Mouse (Mus musculus) CH12.LX (cell line): ENCODE data around the gene Cdh4. TPM values are rescaled to one million over a fixed set of nuclear protein-coding genes. Genes with fewer than 3 reads are reported as not detected.

ENCODE experiments used
- DNase-seq: peaks from one replicate; pipeline ENCODE4 v3.0.0-alpha.2; 2013; ENCODE audit errors: extremely low read depth
- H3K27ac ChIP-seq: 2 replicates; pipeline ENCODE4 v1.5.1; 2012; ENCODE audit warnings: low read depth, mild to moderate bottlenecking, control low read depth, moderate library complexity; ENCODE audit not compliant: insufficient read depth
- H3K27me3 ChIP-seq: replicated peaks from 2 replicates; pipeline ENCODE3; 2012; ENCODE audit warnings: inconsistent platforms
- H3K36me3 ChIP-seq, 2 experiments: replicated peaks in 1 of 2; 2 replicates each; pipeline versions ENCODE3 to v1.6.1; 2012; ENCODE audit warnings: inconsistent platforms in 1 of 2, low read length in 1 of 2, mild to moderate bottlenecking in 1 of 2, mixed read lengths in 1 of 2, moderate library complexity in 1 of 2; ENCODE audit not compliant: control insufficient read depth in 1 of 2, insufficient read depth in 1 of 2
- H3K4me1 ChIP-seq, 2 experiments: 2 replicates each; pipeline ENCODE4 v1.6.1; 2012; ENCODE audit warnings: inconsistent platforms in 1 of 2, moderate library complexity in 1 of 2; ENCODE audit not compliant: insufficient read depth in 2 of 2, control insufficient read depth in 1 of 2
- H3K4me2 ChIP-seq: 2 replicates; pipeline ENCODE4 v1.6.1; 2012; ENCODE audit warnings: low read depth, mild to moderate bottlenecking, control low read depth; ENCODE audit not compliant: poor library complexity, insufficient read depth, severe bottlenecking
- H3K4me3 ChIP-seq, 3 experiments: fragments of 150-350 bp in 1 of 3; sonication (generic) in 1 of 3; replicated peaks in 1 of 3; 2 replicates each; pipeline versions ENCODE3 to v1.5.1; 2011 to 2012; ENCODE audit warnings: low read depth in 2 of 3, low read length in 2 of 3, mild to moderate bottlenecking in 2 of 3, moderate library complexity in 2 of 3, control low read depth in 1 of 3, improper control_type of control experiment in 1 of 3, inconsistent platforms in 1 of 3, mixed read lengths in 1 of 3; ENCODE audit not compliant: poor library complexity in 1 of 3
- H3K79me2 ChIP-seq: replicated peaks from 2 replicates; pipeline ENCODE4 v1.6.1; 2012; ENCODE audit warnings: mild to moderate bottlenecking, moderate library complexity; ENCODE audit not compliant: control insufficient read depth, poor library complexity, insufficient read depth, severe bottlenecking; ENCODE audit errors: extremely low read depth
- H3K9ac ChIP-seq: 2 replicates; pipeline ENCODE4 v1.6.1; 2012; ENCODE audit warnings: low read depth, mild to moderate bottlenecking, control low read depth, moderate library complexity; ENCODE audit not compliant: insufficient read depth
- H3K9me3 ChIP-seq: replicated peaks from 2 replicates; pipeline ENCODE3; 2012; ENCODE audit warnings: low read length, inconsistent platforms, mixed read lengths
- BHLHE40 ChIP-seq: IDR thresholded peaks from 2 replicates; pipeline ENCODE4 v1.6.1; 2011; ENCODE audit warnings: mild to moderate bottlenecking, low read depth, low read length, improper control_type of control experiment
- CHD2 ChIP-seq: IDR thresholded peaks from 2 replicates; pipeline ENCODE4 v1.6.1; 2011; ENCODE audit warnings: low read length, improper control_type of control experiment
- CTCF ChIP-seq, 2 experiments: IDR thresholded peaks in 1 of 2; conservative IDR thresholded peaks in 1 of 2; 2 replicates each; pipeline ENCODE4 v1.5.1; 2011 to 2012; ENCODE audit warnings: low read depth in 2 of 2, low read length in 2 of 2, improper control_type of control experiment in 1 of 2, inconsistent platforms in 1 of 2, mild to moderate bottlenecking in 1 of 2, moderate library complexity in 1 of 2
- E2F4 ChIP-seq: IDR thresholded peaks from 2 replicates; pipeline ENCODE4 v1.6.1; 2011; ENCODE audit warnings: low read depth, low read length, improper control_type of control experiment; ENCODE audit not compliant: insufficient replicate concordance
- JUND ChIP-seq: conservative IDR thresholded peaks from 2 replicates; pipeline ENCODE4 v1.6.1; 2011; ENCODE audit warnings: low read depth, low read length, improper control_type of control experiment
- KAT2A ChIP-seq: IDR thresholded peaks from 2 replicates; pipeline ENCODE4 v1.6.1; 2012; ENCODE audit warnings: low read length, improper control_type of control experiment, inconsistent platforms; ENCODE audit not compliant: insufficient replicate concordance
- MAFK ChIP-seq: IDR thresholded peaks from 2 replicates; pipeline ENCODE4 v1.6.1; 2011; ENCODE audit warnings: low read length, improper control_type of control experiment; ENCODE audit not compliant: insufficient replicate concordance
- MAX ChIP-seq: IDR thresholded peaks from 2 replicates; pipeline ENCODE4 v1.6.1; 2011; ENCODE audit warnings: low read length, improper control_type of control experiment
- MAZ ChIP-seq: IDR thresholded peaks from 2 replicates; pipeline ENCODE4 v1.6.1; 2012; ENCODE audit warnings: low read depth, mild to moderate bottlenecking, inconsistent platforms, low read length, improper control_type of control experiment, moderate library complexity
- MEF2A ChIP-seq: IDR thresholded peaks from 2 replicates; pipeline ENCODE4 v1.6.1; 2014; ENCODE audit warnings: low read depth, mild to moderate bottlenecking, inconsistent platforms, low read length, improper control_type of control experiment, borderline replicate concordance
- MXI1 ChIP-seq: IDR thresholded peaks from 2 replicates; pipeline ENCODE4 v1.6.1; 2011; ENCODE audit warnings: mild to moderate bottlenecking, low read depth, low read length, improper control_type of control experiment
- NELFE ChIP-seq: IDR thresholded peaks from 2 replicates; pipeline ENCODE4 v1.6.1; 2011; ENCODE audit warnings: low read depth, low read length, improper control_type of control experiment
- NRF1 ChIP-seq: IDR thresholded peaks from 2 replicates; pipeline ENCODE4 v1.6.1; 2014; ENCODE audit warnings: low read depth, mild to moderate bottlenecking, inconsistent platforms, low read length, improper control_type of control experiment, moderate library complexity
- PAX5 ChIP-seq: IDR thresholded peaks from 2 replicates; pipeline ENCODE4 v1.6.1; 2012; ENCODE audit warnings: low read length, inconsistent platforms, mixed read lengths
- POLR2A ChIP-seq: IDR thresholded peaks from 2 replicates; pipeline ENCODE4 v1.6.1; 2011; ENCODE audit warnings: low read depth, mild to moderate bottlenecking, improper control_type of control experiment, low read length
- SIN3A ChIP-seq: IDR thresholded peaks from 2 replicates; pipeline ENCODE4 v1.6.1; 2012; ENCODE audit warnings: low read length, improper control_type of control experiment, inconsistent platforms
- SMC3 ChIP-seq: IDR thresholded peaks from 2 replicates; pipeline ENCODE4 v1.6.1; 2011; ENCODE audit warnings: low read depth, low read length, improper control_type of control experiment
- TCF12 ChIP-seq: IDR thresholded peaks from 2 replicates; pipeline ENCODE4 v1.6.1; 2014; ENCODE audit warnings: low read depth, mild to moderate bottlenecking, inconsistent platforms, low read length, improper control_type of control experiment
- UBTF ChIP-seq: IDR thresholded peaks from 2 replicates; pipeline ENCODE4 v1.6.1; 2012; ENCODE audit warnings: low read depth, mild to moderate bottlenecking, inconsistent platforms, low read length, improper control_type of control experiment, moderate library complexity
- USF2 ChIP-seq: conservative IDR thresholded peaks from 2 replicates; pipeline ENCODE4 v1.6.1; 2011; ENCODE audit warnings: low read depth, low read length, improper control_type of control experiment
- ZC3H11A ChIP-seq: IDR thresholded peaks from 2 replicates; pipeline ENCODE4 v1.6.1; 2012; ENCODE audit warnings: low read depth, mild to moderate bottlenecking, inconsistent platforms, low read length, improper control_type of control experiment
- ZMIZ1 ChIP-seq: IDR thresholded peaks from 2 replicates; pipeline ENCODE4 v1.6.1; 2012; ENCODE audit warnings: low read depth, mild to moderate bottlenecking, inconsistent platforms, low read length, improper control_type of control experiment
- dilution Hi-C: fragments of 300-500 bp; cut with MboI; formaldehyde crosslinking; loops from 2 replicates; pipeline ENCODE4 v1.14.3; 2020; ENCODE audit warnings: low sequenced_read_pairs; ENCODE audit not compliant: extremely low pct_unique_long_range_greater_than_20kb, extremely low pct_ligation_motif_present
- in situ Hi-C: fragments of 300-500 bp; cut with MboI; formaldehyde crosslinking; loops from 3 replicates; pipeline ENCODE4 v1.14.3; 2019; ENCODE audit warnings: low sequenced_read_pairs, low pct_ligation_motif_present, low pct_unique_long_range_greater_than_20kb, mixed read lengths
- polyA plus RNA-seq: library from polyadenylated mRNA; unstranded; fragments of >175 nt; gene quantifications from 2 replicates; pipeline ENCODE4 v1.2.1, GENCODE M21; 2012; ENCODE audit warnings: low read depth; ENCODE audit not compliant: insufficient read length
- total RNA-seq, 2 experiments: library from RNA; depleted of rRNA; stranded (reverse); fragments of 300-350 nt in 1 of 2; fragments of >200 nt in 1 of 2; gene quantifications; 2 replicates each; pipeline ENCODE4 v1.2.3; 2012 to 2014

The Cdh4 gene
- total and polyA plus RNA-seq, 3 experiments = not detected

- no peak overlapping the region for H3K4me3 ChIP-seq
- in situ Hi-C loops = no loop called here
- H3K27ac ChIP-seq = no peak overlapping the region
- H3K4me2 ChIP-seq = no peak overlapping the region
- no peak for DNase-seq
- TF ChIP-seq NRF1 = no peak
- TF ChIP-seq, all 38 proteins: peak for 0
- H3K36me3 ChIP-seq = no peaks in the 10 kb centered on the region
- H3K9me3 ChIP-seq = peaks cover 76% of the 10 kb centered on the region
- dilution Hi-C loops = no loop called here
- H3K4me1 ChIP-seq = no peaks in the 10 kb centered on the region
- H3K79me2 ChIP-seq = no peaks in the 10 kb centered on the region
- H3K27me3 ChIP-seq = no peaks in the 10 kb centered on the region
- H3K9ac ChIP-seq = no peak overlapping the region
Measured at GRCm38 (mm10) chr2:179459606-179460005, 17.4 kb downstream of the Cdh4 start.

DNA sequence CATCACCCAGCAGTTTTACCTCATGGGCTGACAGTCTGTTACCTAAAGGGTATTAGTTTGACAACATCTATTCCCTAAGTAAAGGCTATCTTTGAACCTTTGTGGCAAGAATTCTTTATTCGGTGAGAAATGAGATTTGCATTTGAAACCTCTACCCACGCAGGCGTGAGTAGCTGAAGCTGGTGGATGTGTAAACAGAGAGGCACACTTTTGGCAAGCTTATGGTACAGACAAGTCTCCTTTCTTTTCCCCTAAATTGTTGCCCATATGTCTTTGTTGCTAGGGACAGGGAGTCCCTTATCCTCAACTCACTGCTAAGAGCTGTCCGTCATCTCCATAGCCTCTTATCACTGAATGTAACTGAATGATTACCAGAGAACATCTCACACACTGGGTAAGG lies 21.3 kb downstream of the Cdh4 start:
- no peak overlapping the region for H3K4me3 ChIP-seq

GRCm38 (mm10) chr2:179467839-179468445 lies 25.7 kb downstream of the Cdh4 start:
- Histone ChIP-seq H3K4me1 (no peaks in the 10 kb centered on the region), H3K9ac (no peak overlapping the region), H3K36me3 (no peaks in the 10 kb centered on the region)
- in situ Hi-C loops = no loop called here
- TF ChIP-seq JUND = no peak
- TF ChIP-seq NELFE = no peak
- no peak for TF ChIP-seq NRF1
- TF ChIP-seq MAX = no peak
- TF ChIP-seq POLR2A = no peak
- no peak for TF ChIP-seq SMC3
- no peak for TF ChIP-seq UBTF
- no peak for TF ChIP-seq MAFK
- TF ChIP-seq USF2 = no peak
- TF ChIP-seq MXI1 = no peak
- TF ChIP-seq CHD2 = no peak
- no peak for TF ChIP-seq E2F4
- TF ChIP-seq ZMIZ1 = no peak
- no peak for TF ChIP-seq MAZ
- no peak for TF ChIP-seq ZC3H11A
- TF ChIP-seq, all 38 proteins: peak for 0
- no peak overlapping the region for H3K4me2 ChIP-seq
- dilution Hi-C loops = no loop called here
- H3K9me3 ChIP-seq = peaks cover 92% of the 10 kb centered on the region
- H3K27ac ChIP-seq = no peak overlapping the region
- no peaks in the 10 kb centered on the region for H3K79me2 ChIP-seq
- DNase-seq = no peak
- H3K4me3 ChIP-seq = no peak overlapping the region
- no peaks in the 10 kb centered on the region for H3K27me3 ChIP-seq

More for the DNA sequence above, 21.3 kb downstream of the Cdh4 start:
- no peak for DNase-seq
- no peaks in the 10 kb centered on the region for H3K27me3 ChIP-seq
- H3K36me3 ChIP-seq = no peaks in the 10 kb centered on the region
- TF ChIP-seq PAX5 = no peak
- no peak for TF ChIP-seq CTCF (conservative IDR thresholded peaks at IDR 0.05 in 1 of 2, IDR thresholded peaks at IDR 0.05 in 1 of 2; ENCODE audit: low read depth in 2 of 2, low read length in 2 of 2)
- TF ChIP-seq MAX = no peak
- no peak for TF ChIP-seq KAT2A
- no peak for TF ChIP-seq BHLHE40
- TF ChIP-seq USF2 = no peak
- TF ChIP-seq SIN3A = no peak
- TF ChIP-seq MEF2A = no peak
- TF ChIP-seq TCF12 = no peak
- no peak for TF ChIP-seq ZMIZ1
- no peak for TF ChIP-seq E2F4
- TF ChIP-seq JUND = no peak
- TF ChIP-seq MAFK = no peak
- no peak overlapping the region for H3K27ac ChIP-seq
- dilution Hi-C loops = no loop called here
- no peak overlapping the region for H3K9ac ChIP-seq
- in situ Hi-C loops = no loop called here
- no peaks in the 10 kb centered on the region for H3K79me2 ChIP-seq
- H3K4me1 ChIP-seq = no peaks in the 10 kb centered on the region
- no peak overlapping the region for H3K4me2 ChIP-seq
- H3K9me3 ChIP-seq = peaks cover 89% of the 10 kb centered on the region
